Mouse (Mus musculus) hindbrain, embryonic 13.5 days (tissue): ENCODE results near the gene Gdf11. TPM values are rescaled to one million over a fixed set of nuclear protein-coding genes. Genes with fewer than 3 reads are reported as not detected.
A peak's percentile ranks its signal among the peaks of the same experiment; 100 is the strongest.

ENCODE experiments used
- ATAC-seq: fragments of 200-750 bp; cut with Nextera tagmentation; 2 replicates; pipeline ENCODE4 v1.8.0; 2017; ENCODE audit warnings: moderate TSS enrichment; ENCODE audit not compliant: low FRiP score
- H3K27ac ChIP-seq: fragments of 300-500 bp; sonication (generic); 2 replicates; pipeline ENCODE4 v1.5.1; 2015; ENCODE audit warnings: inconsistent platforms, mild to moderate bottlenecking, moderate library complexity
- H3K27me3 ChIP-seq: fragments of 300-500 bp; sonication (generic); 2 replicates; pipeline ENCODE4 v1.6.1; 2015; ENCODE audit warnings: mild to moderate bottlenecking, inconsistent platforms
- H3K36me3 ChIP-seq: fragments of 300-500 bp; sonication (generic); 2 replicates; pipeline ENCODE4 v1.6.1; 2015; ENCODE audit warnings: mild to moderate bottlenecking, inconsistent platforms
- H3K4me1 ChIP-seq: fragments of 300-500 bp; sonication (generic); replicated peaks from 2 replicates; pipeline ENCODE4 v1.6.1; 2015; ENCODE audit warnings: inconsistent platforms
- H3K4me2 ChIP-seq: fragments of 300-500 bp; sonication (generic); 2 replicates; pipeline ENCODE4 v1.6.1; 2015; ENCODE audit warnings: inconsistent platforms, mild to moderate bottlenecking, moderate library complexity
- H3K4me3 ChIP-seq: fragments of 300-500 bp; sonication (generic); 2 replicates; pipeline ENCODE4 v1.5.1; 2015; ENCODE audit warnings: mild to moderate bottlenecking, inconsistent platforms
- H3K9ac ChIP-seq: fragments of 300-500 bp; sonication (generic); 2 replicates; pipeline ENCODE4 v1.6.1; 2015; ENCODE audit warnings: mild to moderate bottlenecking, inconsistent platforms
- H3K9me3 ChIP-seq: fragments of 300-500 bp; sonication (generic); 2 replicates; pipeline ENCODE4 v1.6.1; 2016; ENCODE audit warnings: inconsistent platforms
- WGBS: fragments of 180-500 bp; shearing (Covaris S2); methylation state at CpG from one replicate; pipeline ENCODE4 v1.1.7; 2015; 5-methylcytosine and 5-hydroxymethylcytosine counted together
- polyA plus RNA-seq: library from polyadenylated mRNA; unstranded; fragments of >200 nt; fragmentation: Nextera tagmentation; extraction: Ambion mirVana; gene quantifications from 2 replicates; pipeline ENCODE4 v1.2.1, GENCODE M21; 2015

Gdf11 gene
- polyA plus RNA-seq, 1 experiment from 2014 or later, result 10.2 TPM

GRCm38 (mm10) chr10:128888941-128889827, 2.3 kb downstream of the Gdf11 start:
- H3K27ac ChIP-seq, result peak overlapping the region; percentile 97
- WGBS, result 0% methylated on average over 7 of the region's 7 CpGs
- peaks cover 55% of the 10 kb centered on the region for H3K4me1 ChIP-seq
- H3K36me3 ChIP-seq, result peaks cover 37% of the 10 kb centered on the region
- H3K4me2 ChIP-seq, result peak overlapping the region; percentile 91
- peak overlapping the region; percentile 82 for H3K4me3 ChIP-seq
- no peaks in the 10 kb centered on the region for H3K9me3 ChIP-seq
- H3K9ac ChIP-seq, result peak overlapping the region; percentile 88
- ATAC-seq, result peak; percentile 26
- H3K27me3 ChIP-seq, result 0 out of 2 replicates have a peak, but pooled peaks cover 2% of the 10 kb centered on the region

- peaks cover 54% of the 10 kb centered on the region for H3K36me3 ChIP-seq
- no peaks in the 10 kb centered on the region for H3K27me3 ChIP-seq
- ATAC-seq, result no peak
- H3K27ac ChIP-seq, result no peak overlapping the region
- 82% methylated on average over 5 of the region's 5 CpGs for WGBS
- H3K4me2 ChIP-seq, result no peak overlapping the region
- no peaks in the 10 kb centered on the region for H3K9me3 ChIP-seq
- no peak overlapping the region for H3K4me3 ChIP-seq
- no peak overlapping the region for H3K9ac ChIP-seq
- H3K4me1 ChIP-seq, result peaks cover 9% of the 10 kb centered on the region
These were observed 9.5 kb downstream of the Gdf11 start for GRCm38 (mm10) chr10:128882067-128882466.

- no peak overlapping the region for H3K4me2 ChIP-seq
- H3K27me3 ChIP-seq, result no peaks in the 10 kb centered on the region
- peaks cover 39% of the 10 kb centered on the region for H3K36me3 ChIP-seq
- no peak overlapping the region for H3K9ac ChIP-seq
- no peak overlapping the region for H3K4me3 ChIP-seq
- no peaks in the 10 kb centered on the region for H3K4me1 ChIP-seq
- ATAC-seq, result no peak
- H3K27ac ChIP-seq, result no peak overlapping the region
- 82% methylated on average over 2 of the region's 2 CpGs for WGBS
- no peaks in the 10 kb centered on the region for H3K9me3 ChIP-seq
These were observed 12.7 kb downstream of the Gdf11 start for GRCm38 (mm10) chr10:128878811-128879210.

GRCm38 (mm10) chr10:128878291-128878690, 13.2 kb downstream of the Gdf11 start:
- no peaks in the 10 kb centered on the region for H3K4me1 ChIP-seq
- H3K4me2 ChIP-seq, result no peak overlapping the region
- H3K27me3 ChIP-seq, result no peaks in the 10 kb centered on the region
- no peaks in the 10 kb centered on the region for H3K9me3 ChIP-seq
- ATAC-seq, result no peak
- H3K9ac ChIP-seq, result no peak overlapping the region
- H3K4me3 ChIP-seq, result no peak overlapping the region
- H3K36me3 ChIP-seq, result peaks cover 41% of the 10 kb centered on the region
- H3K27ac ChIP-seq, result no peak overlapping the region

GRCm38 (mm10) chr10:128870341-128870740, 21.2 kb downstream of the Gdf11 start:
- H3K27ac ChIP-seq, result no peak overlapping the region
- H3K27me3 ChIP-seq, result no peaks in the 10 kb centered on the region
- H3K4me2 ChIP-seq, result no peak overlapping the region
- WGBS, result 88% methylated on average over 3 of the region's 3 CpGs
- H3K9ac ChIP-seq, result no peak overlapping the region
- peaks cover 44% of the 10 kb centered on the region for H3K36me3 ChIP-seq
- H3K4me1 ChIP-seq, result no peaks in the 10 kb centered on the region
- no peak for ATAC-seq
- no peaks in the 10 kb centered on the region for H3K9me3 ChIP-seq
- H3K4me3 ChIP-seq, result no peak overlapping the region

GRCm38 (mm10) chr10:128866518-128866917, 25.0 kb downstream of the Gdf11 start:
- ATAC-seq, result no peak
- no peaks in the 10 kb centered on the region for H3K9me3 ChIP-seq
- H3K27me3 ChIP-seq, result no peaks in the 10 kb centered on the region
- H3K4me1 ChIP-seq, result no peaks in the 10 kb centered on the region
- no peak overlapping the region for H3K9ac ChIP-seq
- H3K27ac ChIP-seq, result no peak overlapping the region
- WGBS, result 91% methylated on average over 1 of the region's 1 CpGs
- no peak overlapping the region for H3K4me2 ChIP-seq
- peaks cover 23% of the 10 kb centered on the region for H3K36me3 ChIP-seq
- H3K4me3 ChIP-seq, result no peak overlapping the region

GRCm38 (mm10) chr10:128866042-128866441, 25.5 kb downstream of the Gdf11 start:
- H3K4me2 ChIP-seq, result no peak overlapping the region
- no peak overlapping the region for H3K9ac ChIP-seq
- no peaks in the 10 kb centered on the region for H3K4me1 ChIP-seq
- H3K36me3 ChIP-seq, result peaks cover 19% of the 10 kb centered on the region
- no peak overlapping the region for H3K4me3 ChIP-seq
- ATAC-seq, result no peak
- no peaks in the 10 kb centered on the region for H3K27me3 ChIP-seq
- no peak overlapping the region for H3K27ac ChIP-seq
- WGBS, result 88% methylated on average over 3 of the region's 3 CpGs
- H3K9me3 ChIP-seq, result no peaks in the 10 kb centered on the region

- Histone ChIP-seq H3K27me3 (no peaks in the 10 kb centered on the region), H3K4me2 (no peak overlapping the region), H3K27ac (no peak overlapping the region), H3K9me3 (no peaks in the 10 kb centered on the region), H3K4me3 (no peak overlapping the region), H3K4me1 (no peaks in the 10 kb centered on the region), H3K9ac (no peak overlapping the region), H3K36me3 (peaks cover 34% of the 10 kb centered on the region)
- ATAC-seq, result no peak
These were observed 30.3 kb downstream of the Gdf11 start for GRCm38 (mm10) chr10:128861176-128861575.

- 72% methylated on average over 3 of the region's 3 CpGs for WGBS
- no peak overlapping the region for H3K27ac ChIP-seq
- no peak overlapping the region for H3K4me2 ChIP-seq
- H3K4me1 ChIP-seq, result no peaks in the 10 kb centered on the region
- no peaks in the 10 kb centered on the region for H3K9me3 ChIP-seq
- no peak overlapping the region for H3K4me3 ChIP-seq
- H3K36me3 ChIP-seq, result peaks cover 48% of the 10 kb centered on the region
- H3K9ac ChIP-seq, result no peak overlapping the region
- H3K27me3 ChIP-seq, result no peaks in the 10 kb centered on the region
- no peak for ATAC-seq
These were observed 41.2 kb downstream of the Gdf11 start for GRCm38 (mm10) chr10:128850339-128850738.

GRCm38 (mm10) chr10:128848426-128848825, 43.1 kb downstream of the Gdf11 start:
- no peaks in the 10 kb centered on the region for H3K9me3 ChIP-seq
- ATAC-seq, result no peak
- 82% methylated on average over 2 of the region's 2 CpGs for WGBS
- H3K36me3 ChIP-seq, result peaks cover 51% of the 10 kb centered on the region
- H3K4me2 ChIP-seq, result no peak overlapping the region
- H3K4me3 ChIP-seq, result no peak overlapping the region
- H3K27ac ChIP-seq, result no peak overlapping the region
- H3K4me1 ChIP-seq, result no peaks in the 10 kb centered on the region
- H3K9ac ChIP-seq, result no peak overlapping the region
- no peaks in the 10 kb centered on the region for H3K27me3 ChIP-seq

GRCm38 (mm10) chr10:128846664-128847063, 44.9 kb downstream of the Gdf11 start:
- H3K4me1 ChIP-seq, result no peaks in the 10 kb centered on the region
- H3K9ac ChIP-seq, result no peak overlapping the region
- no peaks in the 10 kb centered on the region for H3K27me3 ChIP-seq
- no peak overlapping the region for H3K27ac ChIP-seq
- no peak overlapping the region for H3K4me2 ChIP-seq
- 97% methylated on average over 4 of the region's 4 CpGs for WGBS
- H3K4me3 ChIP-seq, result no peak overlapping the region
- peaks cover 61% of the 10 kb centered on the region for H3K36me3 ChIP-seq
- no peaks in the 10 kb centered on the region for H3K9me3 ChIP-seq
- no peak for ATAC-seq

GRCm38 (mm10) chr10:128845516-128845915, 46.0 kb downstream of the Gdf11 start:
- Histone ChIP-seq H3K4me1 (no peaks in the 10 kb centered on the region), H3K27ac (no peak overlapping the region), H3K36me3 (peaks cover 68% of the 10 kb centered on the region), H3K9ac (no peak overlapping the region), H3K27me3 (no peaks in the 10 kb centered on the region), H3K4me2 (no peak overlapping the region), H3K9me3 (no peaks in the 10 kb centered on the region), H3K4me3 (no peak overlapping the region)
- WGBS, result 71% methylated on average over 2 of the region's 2 CpGs
- no peak for ATAC-seq

GRCm38 (mm10) chr10:128843260-128843659, 48.3 kb downstream of the Gdf11 start:
- H3K4me3 ChIP-seq, result no peak overlapping the region
- H3K4me2 ChIP-seq, result no peak overlapping the region
- H3K36me3 ChIP-seq, result peaks cover 67% of the 10 kb centered on the region
- H3K27ac ChIP-seq, result no peak overlapping the region
- no peaks in the 10 kb centered on the region for H3K4me1 ChIP-seq
- no peak for ATAC-seq
- H3K27me3 ChIP-seq, result no peaks in the 10 kb centered on the region
- H3K9me3 ChIP-seq, result no peaks in the 10 kb centered on the region
- no peak overlapping the region for H3K9ac ChIP-seq
- 97% methylated on average over 5 of the region's 5 CpGs for WGBS
